Mouse (Mus musculus) lung, adult 2 months (tissue): ENCODE measurements around the gene Neu1.

Experiments used
- CTCF ChIP-seq: fragments of 200-500 bp; IDR thresholded peaks from 2 replicates; pipeline ENCODE4 v1.5.1; 2011; ENCODE audit warnings: mild to moderate bottlenecking, low read length, control low read depth; ENCODE audit not compliant: insufficient read depth
- POLR2A ChIP-seq: fragments of 200-500 bp; IDR thresholded peaks from 2 replicates; pipeline ENCODE4 v1.6.1; 2011; ENCODE audit warnings: low read depth, mild to moderate bottlenecking, control low read depth, low read length, borderline replicate concordance; ENCODE audit errors: extremely low read depth

GRCm38 (mm10) chr17:34885615-34886014, 45.4 kb upstream of the Neu1 start:
- TF ChIP-seq POLR2A, result no peak
- TF ChIP-seq CTCF, result no peak
